Mouse (Mus musculus) brain, adult 10 weeks (tissue): Measurements from ENCODE around the gene Cdh12. TPM values are rescaled to one million over a fixed set of nuclear protein-coding genes. Genes with fewer than 3 reads are reported as not detected.

Experiments
- polyA plus RNA-seq: library from polyadenylated mRNA; stranded (reverse); fragments of 350-450 nt; fragmentation: Illumina TruSeq; extraction: RNeasy Lipid Tissue Mini Kit (QIAGEN cat#74804); gene quantifications from one replicate; pipeline ENCODE4 v1.2.3, GENCODE M21; 2015; ENCODE audit warnings: low read depth, low replicate concordance

The Cdh12 gene
- 8.8 TPM for polyA plus RNA-seq

DNA sequence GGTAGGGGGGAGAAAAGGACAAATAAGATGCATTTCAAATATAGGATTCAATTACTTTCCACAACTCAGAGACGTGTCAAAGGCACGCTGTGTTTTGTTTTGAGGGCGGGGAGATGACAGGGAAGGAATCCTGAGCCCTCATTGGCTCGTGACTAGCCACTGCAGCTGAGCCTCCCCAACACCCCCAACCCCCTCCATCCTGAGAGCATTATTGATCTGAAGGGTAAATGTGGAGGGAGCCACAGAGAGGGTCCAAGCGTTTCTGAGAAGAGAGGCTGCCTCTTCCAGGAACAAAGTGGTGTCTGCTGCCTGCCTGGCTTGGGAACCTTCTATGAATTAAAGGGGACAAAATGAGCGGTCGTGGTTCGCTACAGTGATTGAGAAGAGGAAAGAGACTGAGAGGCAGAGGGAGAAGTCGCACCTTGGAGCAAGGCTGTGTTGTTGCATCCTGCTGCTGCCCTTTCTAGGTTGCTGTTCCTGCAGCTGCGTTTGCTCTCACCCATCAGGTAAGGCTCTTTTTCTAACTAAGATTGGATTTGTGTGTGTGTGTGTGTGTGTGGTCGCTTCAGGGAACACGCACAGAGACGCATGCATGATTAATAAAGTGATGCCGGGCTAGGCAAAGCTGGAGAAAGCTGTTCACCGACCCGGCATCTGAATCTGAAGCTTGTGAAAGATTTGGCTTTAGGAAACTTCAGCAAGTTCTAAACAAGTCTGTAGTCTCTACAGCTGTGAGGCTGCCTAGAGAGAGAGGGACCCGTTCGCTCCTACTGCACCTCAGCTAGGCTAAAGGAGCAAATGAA, at the start of gene Cdh12:
Gene Cdh12 (plus strand): TSS at position 405 of the 803 bp plus-strand sequence.

DNA sequence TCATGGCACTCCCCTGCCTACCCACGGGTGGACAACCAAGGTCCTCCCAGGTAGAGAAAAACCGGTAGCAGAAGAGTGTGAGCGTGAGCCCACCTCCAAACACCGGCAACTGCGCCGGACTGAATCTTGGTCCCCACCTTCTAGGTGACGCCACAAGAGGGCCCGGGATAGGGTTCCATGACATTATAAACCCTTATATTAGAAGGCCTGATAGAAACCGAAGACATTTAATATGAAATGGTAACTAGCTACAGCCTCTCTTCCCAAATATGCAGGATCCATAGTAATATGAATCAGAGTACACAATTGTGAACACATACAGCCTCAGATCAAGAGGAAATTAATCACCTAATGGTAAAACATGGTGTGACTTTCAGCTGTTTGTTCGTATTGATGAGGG, 217.6 kb downstream of the Cdh12 start, which contains the start of gene Acot10:
Gene Acot10 (minus strand): TSS at position 101 of the 400 bp plus-strand sequence.

Other genes with a start within 250 kb of the Cdh12 start
- gene Acot10, start 217.5 kb downstream of the Cdh12 start, polyA plus RNA-seq = not detected